Mouse (Mus musculus) erythroblast, embryonic 14.5 days (primary cell): Measurements from ENCODE around the gene Akap17b.

Source experiments
- GATA1 ChIP-seq: IDR thresholded peaks from 2 replicates; pipeline ENCODE4 v1.6.1; 2012; ENCODE audit warnings: low read length, inconsistent platforms, mixed read lengths
- TAL1 ChIP-seq: IDR thresholded peaks from 3 replicates; pipeline ENCODE4 v1.6.1; 2012; ENCODE audit warnings: low read length, inconsistent platforms, mixed read lengths

DNA sequence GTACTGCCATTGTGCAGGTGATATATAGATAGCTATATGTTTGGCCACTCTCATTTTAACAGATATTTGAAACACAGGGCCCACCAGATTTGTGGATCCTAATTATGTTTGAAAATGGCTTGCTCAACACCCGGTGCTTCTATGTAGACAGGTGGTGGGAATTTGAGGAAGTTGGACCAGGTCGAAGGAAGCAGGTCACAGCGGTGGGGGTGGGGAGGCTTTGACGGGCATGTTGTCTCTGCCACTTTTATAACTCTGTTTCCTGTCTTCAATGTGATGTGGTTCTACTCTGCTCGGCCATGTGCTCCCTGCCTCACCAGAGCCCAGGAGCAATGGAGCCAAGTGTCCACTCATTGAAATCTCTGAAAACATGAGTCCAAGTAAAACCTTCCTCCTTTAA lies 46.2 kb upstream of the Akap17b start:
- no peak for TF ChIP-seq GATA1
- TF ChIP-seq TAL1: no peak
